25 mouse cellular contexts compared by ENCODE assay signal in genomic region chr6:97782291-97782690, GRCm38 (mm10).
"Had no signal": no experiment of that assay in that cellular context is flagged by ENCODE, and none has a peak within 500 bp of the region (broad histone marks: within the 10 kb centered on the region; RNA-seq: fewer than 3 reads in every experiment).

No protein-coding gene starts in this region.

- H3K9me3 ChIP-seq: heart, embryonic 13.5 days; heart, embryonic 15.5 days; hindbrain, embryonic 13.5 days; hindbrain, embryonic 15.5 days; kidney, embryonic 15.5 days; limb, embryonic 13.5 days; limb, embryonic 15.5 days; liver, embryonic 12.5 days had no signal

- H3K4me1 ChIP-seq: heart, embryonic 13.5 days; heart, embryonic 15.5 days; hindbrain, embryonic 13.5 days; hindbrain, embryonic 15.5 days; kidney, embryonic 15.5 days; limb, embryonic 13.5 days; limb, embryonic 15.5 days; liver, embryonic 12.5 days had no signal

- H3K36me3 ChIP-seq: heart, embryonic 13.5 days; heart, embryonic 15.5 days; hindbrain, embryonic 13.5 days; hindbrain, embryonic 15.5 days; kidney, embryonic 15.5 days; limb, embryonic 13.5 days; limb, embryonic 15.5 days; liver, embryonic 12.5 days had no signal

- H3K27me3 ChIP-seq: heart, embryonic 13.5 days; heart, embryonic 15.5 days; hindbrain, embryonic 13.5 days; hindbrain, embryonic 15.5 days; kidney, embryonic 15.5 days; limb, embryonic 13.5 days; limb, embryonic 15.5 days; liver, embryonic 12.5 days had no signal

- H3K4me3 ChIP-seq: heart, adult 2 months; heart, embryonic 13.5 days; heart, embryonic 15.5 days; hindbrain, embryonic 13.5 days; hindbrain, embryonic 15.5 days; kidney, embryonic 15.5 days; limb, embryonic 13.5 days; limb, embryonic 15.5 days; liver, embryonic 12.5 days had no signal

- ATAC-seq: hindbrain, postnatal 0 days; intestine, embryonic 16.5 days; liver, embryonic 12.5 days had no signal

- H3K27ac ChIP-seq: heart, adult 2 months; heart, embryonic 13.5 days; heart, embryonic 15.5 days; hindbrain, embryonic 13.5 days; hindbrain, embryonic 15.5 days; hindbrain, postnatal 0 days; kidney, embryonic 15.5 days; kidney, postnatal 0 days; limb, embryonic 13.5 days; limb, embryonic 15.5 days; liver, embryonic 12.5 days had no signal

- H3K4me2 ChIP-seq: heart, embryonic 11.5 days; heart, embryonic 13.5 days; heart, embryonic 15.5 days; hindbrain, embryonic 13.5 days; hindbrain, embryonic 15.5 days; kidney, embryonic 15.5 days; limb, embryonic 13.5 days; limb, embryonic 15.5 days; liver, embryonic 12.5 days had no signal

- H3K9ac ChIP-seq: heart, embryonic 13.5 days; heart, embryonic 15.5 days; hindbrain, embryonic 13.5 days; hindbrain, embryonic 15.5 days; kidney, embryonic 15.5 days; limb, embryonic 13.5 days; limb, embryonic 15.5 days; liver, embryonic 12.5 days had no signal

- DNase-seq: gastrocnemius, postnatal 14 days; gastrocnemius, postnatal 36 days; heart, adult 2 months; heart, postnatal 14 days; heart, postnatal 36 days; kidney, adult 11 months; kidney, adult 2 months; kidney, adult 9 months; kidney, postnatal 14 days; kidney, postnatal 36 days; layer of hippocampus, adult 9-11 months; layer of hippocampus, postnatal 36 days; left cerebral cortex, postnatal 4 days had no signal
